Mouse (Mus musculus) c-Kit-negative CD71-positive TER-119-positive erythroid progenitor cells, embryonic 14.5 days (primary cell): Measurements from ENCODE around the gene Stk24.

Source experiments
- DNase-seq: peaks from one replicate; pipeline ENCODE4 v3.0.0-alpha.2; 2013; ENCODE audit warnings: low read depth, low spot score

Gene Stk24

GRCm38 (mm10) chr14:121314934-121315333, 64.9 kb downstream of the Stk24 start:
- no peak for DNase-seq

GRCm38 (mm10) chr14:121313283-121313682, 66.5 kb downstream of the Stk24 start:
- DNase-seq, result no peak

DNA sequence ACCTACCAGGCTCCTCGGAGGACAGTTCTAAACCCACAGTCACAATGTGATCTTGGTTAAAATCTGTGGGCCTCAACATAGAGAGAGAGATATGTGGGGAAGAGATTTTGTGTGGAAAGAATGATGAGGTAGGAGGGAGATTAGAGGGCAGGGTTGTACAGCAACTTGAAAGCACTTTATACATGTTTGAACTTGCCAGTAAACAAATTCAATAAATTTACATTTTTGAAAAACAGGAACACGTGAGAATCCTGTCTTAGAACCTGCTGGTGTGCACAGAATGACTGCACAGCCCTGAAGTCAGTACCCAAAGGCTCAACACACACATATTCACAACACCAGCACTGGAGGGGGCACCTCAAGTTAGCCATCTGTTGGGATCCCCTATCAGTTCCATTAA, 68.7 kb downstream of the Stk24 start:
- no peak for DNase-seq

DNA sequence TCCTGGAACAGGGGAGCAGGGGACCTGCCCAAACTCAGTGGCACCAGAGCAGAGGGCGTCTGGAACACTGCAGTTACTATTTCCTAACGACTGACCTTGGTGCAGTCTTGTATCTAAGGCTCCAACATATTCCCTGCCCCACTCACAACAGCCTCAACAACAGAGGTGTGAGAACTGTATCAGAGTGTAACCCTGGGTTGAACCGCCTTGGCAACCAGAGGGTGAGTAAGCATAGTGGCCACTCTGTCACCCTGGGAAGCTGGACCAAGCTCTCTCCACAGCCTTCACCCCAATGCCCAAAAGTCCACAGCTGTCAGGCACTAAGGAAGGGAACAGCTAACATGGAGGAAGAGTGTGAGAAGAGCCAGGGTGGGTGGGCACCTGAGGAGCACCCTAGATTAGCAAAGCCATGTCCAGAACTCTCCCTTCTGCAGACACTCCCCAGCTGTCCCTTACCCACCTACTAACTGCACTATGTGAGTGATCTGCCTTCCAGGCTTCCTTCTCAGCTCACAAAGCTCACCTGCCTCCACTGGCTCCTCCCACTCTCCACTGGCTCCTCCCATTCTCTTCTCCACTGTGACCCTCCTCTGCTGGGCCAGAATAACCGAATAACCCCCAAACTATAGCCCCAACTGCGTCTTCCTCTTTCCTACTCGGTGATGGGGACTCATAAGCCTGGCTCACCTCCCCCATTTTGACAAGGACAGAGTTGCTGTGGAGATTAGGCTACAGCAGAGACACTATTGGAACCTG, 69.3 kb downstream of the Stk24 start:
- no peak for DNase-seq

DNA sequence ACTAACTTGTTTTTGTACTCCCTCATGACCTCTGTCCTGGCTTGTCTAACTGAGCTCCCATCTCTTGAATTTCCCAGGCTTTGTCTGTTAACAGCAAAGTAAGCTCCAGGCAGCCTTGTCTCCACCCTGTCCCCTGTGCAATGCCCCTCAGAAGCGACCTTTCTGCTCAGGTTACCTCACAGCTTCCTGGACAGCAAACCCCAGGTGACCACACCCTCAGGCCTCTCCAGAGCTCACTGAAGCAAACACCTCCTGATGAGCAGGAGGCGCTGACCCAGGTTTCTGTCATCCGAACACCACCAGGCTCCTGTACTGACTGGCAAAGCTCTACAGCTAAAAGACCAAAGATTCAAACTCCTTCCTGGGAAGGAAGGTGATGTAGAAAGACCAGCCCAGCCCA, 69.9 kb downstream of the Stk24 start:
- no peak for DNase-seq

DNA sequence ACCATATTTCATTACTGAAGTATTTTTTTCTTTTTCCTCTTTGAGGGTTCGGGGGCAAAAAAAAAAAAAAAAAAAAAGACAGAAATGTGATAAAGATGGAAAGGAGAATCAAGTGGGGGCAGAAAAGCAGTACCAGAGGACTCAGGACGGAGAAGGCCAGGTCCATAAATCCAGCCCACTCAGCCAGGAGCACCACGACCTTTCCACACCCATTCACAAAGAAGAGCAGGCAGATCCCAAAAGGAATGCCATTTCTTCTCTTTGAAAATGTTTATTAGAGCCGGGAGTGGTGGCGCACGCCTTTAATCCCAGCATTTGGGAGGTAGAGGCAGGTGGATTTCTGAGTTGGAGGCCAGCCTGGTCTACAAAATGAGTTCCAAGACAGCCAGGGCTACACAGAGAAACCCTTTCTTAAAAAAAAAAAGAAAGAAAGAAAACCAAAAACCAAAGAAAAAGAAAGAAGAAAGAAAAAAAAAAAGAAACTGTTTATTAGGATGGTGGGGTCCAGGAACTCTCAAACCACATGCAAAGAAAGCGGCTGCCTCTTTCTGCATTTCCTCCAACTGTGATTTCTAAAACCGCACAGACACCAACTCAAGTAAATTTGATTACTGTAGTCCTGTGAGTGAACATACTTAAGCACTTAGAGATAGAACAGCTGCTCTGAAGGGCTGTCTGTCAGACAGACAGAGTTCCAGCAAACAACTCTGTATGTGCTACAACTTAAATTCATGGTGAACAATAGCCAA, 74.3 kb downstream of the Stk24 start:
- no peak for DNase-seq

GRCm38 (mm10) chr14:121304523-121304922, 75.3 kb downstream of the Stk24 start:
- DNase-seq, result no peak

GRCm38 (mm10) chr14:121299093-121299492, 80.7 kb downstream of the Stk24 start:
- DNase-seq, result no peak

GRCm38 (mm10) chr14:121298537-121298936, 81.3 kb downstream of the Stk24 start:
- no peak for DNase-seq

DNA sequence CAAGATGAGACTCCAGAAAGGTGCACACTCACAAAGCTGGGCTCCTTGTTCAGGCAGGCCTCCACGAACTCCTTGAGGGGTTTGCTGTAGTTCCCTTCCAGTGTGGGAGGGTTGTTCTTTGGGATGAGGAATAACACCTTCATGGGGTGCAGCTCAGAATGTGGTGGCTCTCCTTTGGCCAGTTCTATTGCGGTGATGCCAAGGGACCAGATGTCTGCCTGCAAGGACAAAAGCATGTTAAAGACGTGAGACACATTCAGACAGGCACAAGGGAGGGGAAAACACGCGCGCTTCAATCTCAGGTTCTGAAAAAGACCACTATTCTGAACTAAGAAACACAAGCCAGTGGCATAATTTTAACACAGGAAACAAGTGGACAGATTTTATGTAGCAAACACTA, 82.7 kb downstream of the Stk24 start:
- no peak for DNase-seq

- DNase-seq, result no peak
Observed at GRCm38 (mm10) chr14:121294484-121294883, 85.3 kb downstream of the Stk24 start.

GRCm38 (mm10) chr14:121292391-121292790, 87.4 kb downstream of the Stk24 start:
- no peak for DNase-seq

GRCm38 (mm10) chr14:121291881-121292280, 87.9 kb downstream of the Stk24 start:
- no peak for DNase-seq

GRCm38 (mm10) chr14:121285379-121286120, 94.3 kb downstream of the Stk24 start:
- DNase-seq, result no peak

DNA sequence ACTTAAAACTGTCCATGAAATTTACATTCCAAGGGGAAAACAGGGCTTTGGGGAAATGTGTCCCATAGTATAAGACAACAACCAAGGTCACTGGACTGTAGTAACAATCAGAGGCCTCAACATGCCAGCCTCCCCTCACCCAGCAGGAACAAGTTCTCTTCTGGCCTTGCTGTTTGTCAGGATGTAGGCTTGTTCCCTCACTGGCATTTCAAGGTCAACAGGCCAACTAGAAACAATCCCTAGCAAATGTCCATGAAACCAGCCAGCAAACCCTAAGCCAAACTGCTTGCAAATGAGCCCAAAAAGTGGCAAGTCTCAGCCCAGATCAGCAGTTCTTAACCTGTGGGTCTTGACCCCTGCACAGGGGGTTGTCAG, 98.5 kb downstream of the Stk24 start:
- DNase-seq, result no peak

GRCm38 (mm10) chr14:121280601-121281335, 99.0 kb downstream of the Stk24 start:
- no peak for DNase-seq

DNA sequence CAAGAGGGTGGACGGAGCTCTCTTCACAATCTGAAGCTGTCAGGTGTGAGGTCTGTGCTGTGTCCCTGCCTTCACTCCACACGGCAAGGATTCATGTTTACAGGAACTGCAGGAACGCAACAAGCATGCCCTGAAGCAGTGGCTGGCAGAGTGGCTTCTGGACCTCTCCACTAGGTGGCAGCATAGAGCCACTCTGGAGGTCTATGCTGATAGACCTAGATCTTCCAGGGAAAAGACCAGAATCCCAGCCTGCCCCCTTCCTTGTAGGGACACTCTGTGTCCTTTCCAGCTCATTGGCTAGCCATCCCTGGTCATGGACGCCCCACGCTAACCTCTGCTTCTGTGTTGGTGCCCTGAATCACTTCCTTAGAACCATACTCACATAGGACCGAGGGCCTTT, 100.7 kb downstream of the Stk24 start:
- peak; percentile 65 for DNase-seq

DNA sequence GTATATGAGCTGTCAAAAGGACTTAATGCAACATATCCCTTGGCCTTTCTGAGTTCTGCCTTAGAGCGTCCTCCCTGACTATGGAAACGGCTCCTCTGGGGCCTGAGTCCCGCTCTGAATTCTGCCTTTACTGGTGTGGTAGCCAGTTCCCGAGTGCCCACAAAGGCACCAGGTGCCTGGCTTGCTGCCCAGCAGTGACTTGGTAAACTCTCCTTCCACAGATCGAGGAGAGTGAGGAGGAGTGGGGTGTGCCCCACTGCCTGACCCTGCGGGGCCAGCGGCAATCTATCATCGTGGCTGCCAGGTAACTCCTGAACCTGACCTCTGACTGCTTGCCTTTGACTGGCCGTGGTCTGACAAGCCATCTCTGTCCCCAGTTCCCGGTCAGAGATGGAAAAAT, 103.8 kb downstream of the Stk24 start:
- DNase-seq, result no peak

DNA sequence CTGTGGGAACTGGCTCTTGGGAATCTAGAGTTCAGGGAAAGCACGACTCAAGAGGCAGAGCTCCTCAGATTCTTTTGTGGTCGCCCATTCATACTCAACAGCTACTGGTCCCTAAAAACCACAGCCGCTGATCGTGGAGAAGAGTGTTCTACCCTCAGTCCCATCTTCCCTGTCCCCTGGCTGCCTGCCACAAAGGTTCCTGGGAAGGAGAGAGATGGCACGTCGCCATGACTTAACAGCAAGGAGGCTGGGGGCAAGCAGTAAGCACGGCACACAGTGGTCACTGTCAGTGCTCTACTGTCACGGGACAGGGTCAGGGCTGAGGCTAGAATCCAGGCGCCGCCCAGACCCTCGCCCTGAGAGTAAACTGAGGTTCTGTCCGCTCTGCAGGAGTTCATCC, 104.8 kb downstream of the Stk24 start:
- no peak for DNase-seq

- no peak for DNase-seq
Observed at GRCm38 (mm10) chr14:121270490-121270889, 109.3 kb downstream of the Stk24 start.

DNA sequence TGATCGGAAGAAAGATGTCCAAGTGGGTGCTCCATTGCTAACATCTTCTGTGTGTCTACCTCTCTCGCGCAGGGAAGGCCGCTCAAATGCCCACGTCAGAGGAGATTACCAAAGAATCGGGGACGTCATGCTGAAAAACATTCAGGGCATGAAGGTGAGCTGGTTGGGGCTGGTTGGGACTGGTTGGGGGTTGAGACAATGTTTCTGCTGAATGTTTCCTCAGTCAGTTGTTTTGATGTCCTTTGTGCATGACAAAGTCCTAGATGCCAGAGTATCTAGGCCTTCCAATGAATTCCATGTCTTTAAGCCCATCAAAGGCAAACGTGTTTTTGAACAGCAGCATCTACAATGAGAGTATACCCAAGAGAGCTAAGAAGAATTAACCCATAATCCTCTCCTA, 112.0 kb downstream of the Stk24 start:
- DNase-seq, result no peak

- no peak for DNase-seq
Observed at GRCm38 (mm10) chr14:121264453-121264852, 115.4 kb downstream of the Stk24 start.
